Mouse (Mus musculus) heart, postnatal 0 days (tissue): ENCODE measurements around the gene Tmem178.

Experiments used
- CTCF ChIP-seq: IDR thresholded peaks from 2 replicates; pipeline ENCODE4 v1.5.1; 2016; ENCODE audit warnings: antibody characterized with exemption, control low read depth, low read depth
- EP300 ChIP-seq: IDR thresholded peaks from 2 replicates; pipeline ENCODE4 v1.6.1; 2016; ENCODE audit warnings: antibody characterized with exemption, low read depth

DNA sequence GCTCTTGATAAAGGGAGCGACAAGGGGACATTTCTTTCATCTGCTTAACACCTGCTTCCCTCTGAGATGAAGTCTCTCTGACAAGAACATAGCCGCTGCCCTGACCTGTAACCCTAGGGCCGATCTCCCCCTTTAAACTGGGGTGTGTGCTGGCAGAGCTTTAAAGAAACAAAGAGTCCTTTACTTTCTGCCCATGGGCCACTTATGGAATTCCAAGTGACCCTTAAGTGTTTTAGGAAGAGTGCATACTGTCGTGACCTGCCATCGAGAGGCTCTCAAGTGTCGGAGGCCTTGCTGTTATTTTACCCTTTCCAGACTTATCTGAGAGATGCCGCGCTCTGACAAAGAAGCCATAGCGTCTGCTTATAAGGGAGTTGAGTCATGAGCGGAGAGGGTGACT is 35.7 kb downstream of the Tmem178 start:
- TF ChIP-seq CTCF (no peak), EP300 (no peak)
